Mouse (Mus musculus) B cell, adult 2 months (primary cell): ENCODE measurements around the gene Gabrg3.

Source experiments
- DNase-seq, 2 experiments: peaks; one replicate each; pipeline ENCODE4 v3.0.0; 2022

Gene Gabrg3

DNA sequence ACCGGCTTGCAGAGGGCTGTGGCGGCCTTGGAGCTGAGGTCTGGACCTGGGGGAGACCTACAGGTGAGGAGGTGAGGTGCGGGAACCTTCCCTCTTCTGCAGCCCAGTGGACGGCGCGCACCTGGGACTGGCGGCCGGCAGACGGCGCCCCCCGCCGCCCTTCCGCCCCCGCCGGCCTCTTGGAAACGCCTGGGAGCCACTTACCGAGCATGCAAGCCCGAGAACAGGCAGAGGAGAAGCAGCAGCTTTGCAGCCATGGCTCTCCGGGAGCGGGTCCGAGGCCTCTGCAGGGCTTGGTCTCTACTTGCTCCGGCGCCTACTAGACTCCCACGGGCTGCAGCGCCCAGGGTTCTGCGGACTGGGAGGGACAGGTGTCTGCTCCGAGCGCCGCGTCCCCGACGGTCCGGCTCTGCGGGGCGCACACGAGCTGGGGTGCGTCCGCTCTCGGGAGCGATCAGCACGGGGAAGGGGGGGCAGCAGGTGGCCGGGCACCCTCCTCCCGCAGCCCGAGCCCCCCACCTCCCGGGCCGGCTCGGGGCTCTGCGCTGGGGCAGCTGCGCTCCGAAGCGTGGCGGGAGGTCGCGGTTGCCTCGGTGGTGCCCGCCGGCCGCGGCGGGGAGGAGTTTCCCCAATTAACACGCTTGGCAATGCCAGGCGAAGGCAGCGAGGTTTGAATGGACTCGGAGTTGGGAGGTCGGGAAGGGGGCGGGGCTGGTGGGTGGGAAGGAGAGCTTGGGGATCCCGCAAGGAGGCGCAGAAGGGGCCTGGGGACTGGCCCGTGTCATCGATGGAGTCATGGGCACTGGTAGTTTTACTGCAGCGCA is at the start of gene Gabrg3:
Gabrg3 (minus strand) TSS at position 672 of the 824 bp plus-strand sequence.
- DNase-seq = no peak

DNA sequence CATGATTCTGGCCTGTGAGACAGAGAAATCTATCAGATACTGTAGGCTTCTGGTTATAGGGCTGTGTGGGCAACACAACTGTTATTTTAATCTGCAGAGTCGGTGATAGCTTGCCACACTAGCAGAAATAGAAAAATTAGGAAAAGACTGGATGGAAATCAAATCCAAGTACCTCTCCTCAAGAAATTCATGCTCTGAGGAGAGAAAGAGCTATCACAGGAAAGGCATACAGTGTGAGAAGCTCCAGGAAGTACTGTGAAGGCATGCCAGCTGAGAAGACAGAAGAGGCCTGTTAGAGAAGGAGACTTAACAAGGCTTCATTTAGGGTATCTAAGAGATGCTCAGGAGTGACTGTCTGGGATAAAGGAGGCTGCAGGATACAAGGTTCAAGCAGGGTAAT is 35.7 kb upstream of the Gabrg3 start:
- no peak for DNase-seq

DNA sequence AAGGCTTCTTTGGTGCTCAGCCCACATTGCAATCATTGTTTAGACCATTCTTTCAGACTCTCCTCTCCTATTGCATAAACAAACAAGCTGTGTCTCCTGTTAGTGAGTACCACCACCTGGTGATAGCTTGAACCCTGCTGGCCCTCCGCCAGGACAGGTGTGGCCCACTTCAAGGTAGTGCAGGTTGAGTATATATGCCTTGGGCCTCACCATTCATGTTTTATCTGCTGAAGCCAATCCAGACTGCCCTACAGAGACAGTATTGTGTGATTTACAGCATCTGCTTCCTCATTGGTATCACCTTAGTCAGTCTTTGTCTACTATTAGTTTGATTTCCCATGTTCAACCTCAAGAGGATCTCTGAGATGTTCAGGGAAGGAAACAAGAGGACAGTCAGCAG is 34.1 kb upstream of the Gabrg3 start:
- DNase-seq = no peak

DNA sequence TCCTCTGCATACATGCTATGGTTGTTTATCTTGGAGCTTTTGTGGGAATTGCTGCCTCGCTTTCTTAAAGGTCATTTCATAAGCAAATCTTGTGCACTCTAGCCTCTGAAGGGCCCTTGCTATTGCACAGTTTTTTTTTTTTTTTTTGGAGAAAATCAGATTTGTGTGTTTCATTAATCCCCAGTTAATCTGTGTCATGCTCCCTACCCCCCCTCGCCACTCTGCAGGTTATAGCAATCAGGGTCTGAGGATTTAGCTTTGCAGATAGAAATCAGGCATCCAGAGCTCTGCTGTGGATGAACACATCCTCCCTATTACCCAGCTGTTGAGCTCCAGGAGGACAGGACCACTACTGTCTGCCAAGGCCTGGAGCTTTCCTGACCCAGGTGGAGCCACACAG is 32.4 kb upstream of the Gabrg3 start, which contains the start of gene Gabrb3:
Gabrb3 (plus strand) TSS at position 301 of the 400 bp plus-strand sequence.
- DNase-seq = no peak

DNA sequence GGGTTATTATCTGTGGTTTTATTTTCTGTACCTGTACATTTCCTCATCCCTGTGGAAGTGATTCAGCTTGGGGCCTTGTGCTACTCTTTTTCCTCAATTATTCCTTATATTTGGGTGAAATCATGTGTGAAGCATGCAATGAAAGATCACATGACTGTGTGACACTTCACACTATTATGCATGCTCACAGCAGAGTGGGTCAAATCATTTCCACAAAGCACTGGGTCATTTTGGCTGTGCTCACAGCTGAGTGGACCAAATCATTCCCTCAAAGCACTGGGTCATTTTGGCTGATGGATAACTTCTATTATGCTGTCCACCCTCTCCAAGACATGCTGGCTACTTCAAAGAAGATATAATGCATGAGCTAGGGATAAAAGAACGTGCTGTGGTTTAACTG is 25.9 kb upstream of the Gabrg3 start:
- no peak for DNase-seq

DNA sequence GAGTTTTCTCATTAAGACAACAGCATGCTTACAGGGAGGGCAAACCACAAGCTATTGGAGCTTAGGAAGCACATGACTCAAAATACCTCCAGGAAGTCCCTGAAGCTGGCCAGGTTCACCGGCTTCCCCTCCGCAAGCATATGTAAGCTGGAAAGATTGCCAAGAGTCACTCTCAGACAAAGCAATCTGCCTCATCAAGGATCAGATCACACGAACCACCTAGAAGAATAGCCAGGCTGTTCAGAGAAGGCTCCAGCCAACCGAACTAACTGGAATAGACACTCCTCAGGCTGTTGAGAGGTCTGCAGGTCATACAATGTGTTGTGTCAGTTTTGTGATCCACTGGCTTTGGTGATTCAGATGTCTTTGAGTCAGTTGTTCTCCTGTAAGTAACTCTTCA is 24.2 kb upstream of the Gabrg3 start:
- no peak for DNase-seq

DNA sequence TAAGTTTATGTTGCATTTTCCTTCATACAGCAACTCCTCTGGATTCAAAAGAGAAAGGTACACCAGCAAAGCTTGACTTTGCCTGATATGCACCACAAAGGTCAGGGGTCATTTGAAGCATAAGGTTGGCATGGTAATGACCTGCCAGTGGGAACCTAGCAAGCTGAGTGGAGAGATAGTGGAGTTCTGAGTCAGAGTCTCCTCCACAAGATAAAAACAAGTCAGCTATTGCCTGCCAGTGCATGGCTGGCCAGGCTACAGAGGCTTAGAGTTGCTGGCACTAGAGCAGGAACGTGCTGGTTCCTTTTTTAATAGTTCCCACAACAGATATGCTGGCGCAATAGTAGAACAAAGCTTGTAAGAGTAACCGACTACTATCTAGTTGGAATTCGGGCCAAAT is 6.6 kb upstream of the Gabrg3 start:
- no peak for DNase-seq

DNA sequence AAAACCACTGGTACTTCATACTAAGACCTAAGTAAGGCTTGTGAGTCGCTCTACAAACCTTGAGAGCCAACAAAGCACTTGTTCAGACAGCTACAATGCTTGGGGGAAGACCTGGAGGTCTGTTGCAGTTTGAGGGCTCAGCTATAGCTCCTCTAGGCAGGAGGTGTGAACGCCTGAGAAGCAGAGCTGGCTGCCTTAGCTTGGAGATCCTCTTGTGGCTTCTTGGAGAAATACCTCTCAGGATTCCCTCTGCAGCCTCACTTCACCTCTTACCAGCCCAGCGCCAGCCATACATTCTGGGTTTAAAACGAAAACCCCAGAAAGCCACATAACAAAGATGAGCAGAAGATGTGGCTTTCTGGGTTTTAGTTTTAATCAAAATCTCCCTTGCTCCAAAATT is 3.1 kb upstream of the Gabrg3 start:
- no peak for DNase-seq

DNA sequence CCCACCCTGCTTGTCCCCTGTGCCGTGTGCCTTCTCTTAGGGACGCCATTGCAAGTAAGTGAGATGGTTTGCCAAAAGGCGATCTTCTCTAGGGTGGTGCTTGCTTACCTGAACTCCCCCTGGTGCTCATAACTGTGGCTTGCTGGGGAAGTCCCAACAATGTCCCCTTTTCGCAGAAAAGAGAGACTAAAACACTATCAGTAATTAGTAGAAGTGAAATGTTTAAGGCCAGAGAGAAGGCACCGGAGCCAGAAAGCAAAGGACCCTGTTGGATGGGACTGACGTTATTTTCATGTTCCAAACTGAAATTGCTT is 310 bp upstream of the Gabrg3 start:
- no peak for DNase-seq

DNA sequence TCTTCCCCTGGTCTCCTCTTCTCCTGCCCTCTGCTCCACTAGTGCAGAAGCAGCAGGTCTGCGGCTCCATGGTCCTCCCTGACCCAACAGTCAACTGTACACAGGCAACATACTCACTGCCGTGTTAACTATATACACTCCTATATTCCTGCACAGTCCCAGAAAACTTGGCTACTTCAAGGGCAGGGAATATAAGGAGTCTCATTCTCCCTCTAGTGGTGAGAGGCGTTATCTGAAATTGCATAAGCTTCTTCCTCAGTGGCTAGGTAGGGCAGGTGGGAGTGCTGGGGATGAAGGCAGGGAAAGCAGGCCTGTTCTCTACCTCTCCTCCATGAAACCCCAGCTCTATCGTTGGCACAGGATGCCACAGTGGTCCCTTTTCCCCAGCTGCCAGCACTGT is 2.9 kb downstream of the Gabrg3 start:
- DNase-seq = no peak

DNA sequence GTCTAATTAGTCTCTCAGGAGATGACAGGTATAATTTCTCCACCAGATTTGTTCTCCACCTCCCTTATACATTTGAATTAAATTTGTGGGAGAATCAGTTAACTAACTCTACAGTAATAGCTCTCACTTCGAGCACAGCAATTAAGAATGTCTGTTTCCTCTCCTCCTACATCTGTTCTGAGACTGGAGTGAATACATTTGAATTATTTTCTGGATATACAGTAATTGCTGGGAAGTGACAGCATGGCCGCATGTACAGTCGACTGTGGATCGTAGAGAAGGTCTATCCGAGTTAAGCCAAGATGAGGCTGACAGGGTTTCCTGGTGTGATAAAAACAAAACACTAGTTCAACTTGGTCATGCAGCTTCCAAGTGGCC is 21.0 kb downstream of the Gabrg3 start:
- no peak for DNase-seq

DNA sequence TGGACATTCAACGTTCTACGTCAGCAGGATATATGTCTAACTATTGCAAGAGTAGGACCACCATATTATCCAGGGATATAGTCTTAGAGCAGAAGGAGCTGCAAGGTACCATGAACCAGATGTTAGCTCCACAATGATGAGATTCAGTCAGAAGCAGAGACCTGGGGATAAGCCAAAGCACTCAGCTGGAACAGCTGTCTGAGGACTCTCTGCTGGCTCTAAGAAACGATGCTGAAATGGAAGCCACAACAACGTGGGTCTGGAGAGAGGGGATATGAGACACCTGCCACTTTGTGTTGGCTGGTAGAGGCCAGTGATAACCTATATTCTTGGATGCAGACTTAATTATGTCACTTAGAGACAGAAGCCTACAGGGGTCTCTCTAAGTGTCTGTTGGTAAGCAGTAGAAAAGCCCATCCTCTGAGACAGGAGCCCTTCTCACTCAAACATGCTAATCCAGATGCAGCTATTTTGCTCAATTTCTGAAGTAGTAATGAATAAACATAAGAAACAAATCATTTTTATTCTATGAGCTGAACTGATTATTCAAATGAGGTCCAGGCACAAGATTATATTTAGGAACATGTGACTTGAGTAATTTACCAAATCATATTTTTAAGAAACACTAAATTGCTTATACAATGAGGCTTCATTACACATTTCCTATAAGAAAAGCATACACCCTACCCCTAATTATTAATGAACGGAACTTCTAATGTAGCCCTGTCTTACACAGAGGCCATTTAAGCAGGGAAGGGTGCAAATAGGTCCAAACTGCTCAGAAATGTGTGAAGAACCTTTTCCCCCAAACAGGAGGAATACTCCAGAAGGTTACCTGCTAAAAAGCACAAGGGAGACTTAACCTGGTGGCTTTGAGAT is 21.6 kb downstream of the Gabrg3 start:
- DNase-seq = no peak

DNA sequence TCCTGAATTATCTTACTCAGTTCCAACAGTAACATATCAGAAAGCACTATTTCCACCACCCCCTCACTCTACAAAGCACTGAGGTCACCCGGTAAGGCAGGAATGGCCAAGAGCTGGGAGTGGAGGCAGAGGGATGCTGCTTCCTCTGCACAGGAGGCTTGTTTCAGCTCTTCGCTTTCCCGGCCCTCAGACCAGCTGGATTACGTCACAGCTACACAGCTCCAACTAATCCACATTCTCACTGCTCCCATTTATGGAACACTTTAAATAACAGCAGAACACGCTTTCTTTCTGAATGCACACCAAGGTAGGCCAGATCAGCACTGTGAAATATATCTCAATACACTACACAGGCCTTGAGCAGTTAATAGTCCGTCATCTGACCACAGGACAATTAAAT is 23.2 kb downstream of the Gabrg3 start:
- no peak for DNase-seq

DNA sequence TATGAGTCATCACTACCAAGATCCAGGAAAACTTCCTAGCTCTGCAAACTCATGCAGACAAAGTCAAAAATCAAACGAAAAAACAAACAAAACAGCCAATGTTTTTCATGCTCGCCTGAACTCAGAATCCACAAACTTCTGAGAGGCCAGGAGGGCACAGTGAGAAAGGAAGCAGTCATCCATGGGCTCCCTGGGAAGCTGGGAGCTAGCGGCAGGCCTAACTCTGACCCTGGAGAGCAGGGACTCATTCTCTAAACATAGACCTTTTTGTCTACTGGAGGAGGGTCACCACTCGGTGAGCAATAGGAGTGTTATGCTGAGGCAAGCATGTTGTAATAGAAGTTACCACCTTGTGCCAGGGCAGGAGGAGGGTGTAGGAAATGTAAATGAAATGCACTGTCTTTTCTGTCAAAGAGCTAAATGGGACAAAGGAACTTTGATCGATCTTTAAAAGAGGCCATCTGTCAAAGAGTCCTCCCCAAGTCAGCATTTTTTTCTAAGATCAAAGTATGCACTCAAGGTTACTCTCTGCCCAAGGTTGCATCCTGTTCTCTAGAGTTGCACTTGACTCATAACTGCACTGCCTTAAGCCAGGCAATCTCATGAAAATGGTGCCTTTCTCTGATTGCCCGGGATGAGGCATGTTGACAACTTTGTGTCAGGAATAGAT is 29.0 kb downstream of the Gabrg3 start:
- DNase-seq = no peak

DNA sequence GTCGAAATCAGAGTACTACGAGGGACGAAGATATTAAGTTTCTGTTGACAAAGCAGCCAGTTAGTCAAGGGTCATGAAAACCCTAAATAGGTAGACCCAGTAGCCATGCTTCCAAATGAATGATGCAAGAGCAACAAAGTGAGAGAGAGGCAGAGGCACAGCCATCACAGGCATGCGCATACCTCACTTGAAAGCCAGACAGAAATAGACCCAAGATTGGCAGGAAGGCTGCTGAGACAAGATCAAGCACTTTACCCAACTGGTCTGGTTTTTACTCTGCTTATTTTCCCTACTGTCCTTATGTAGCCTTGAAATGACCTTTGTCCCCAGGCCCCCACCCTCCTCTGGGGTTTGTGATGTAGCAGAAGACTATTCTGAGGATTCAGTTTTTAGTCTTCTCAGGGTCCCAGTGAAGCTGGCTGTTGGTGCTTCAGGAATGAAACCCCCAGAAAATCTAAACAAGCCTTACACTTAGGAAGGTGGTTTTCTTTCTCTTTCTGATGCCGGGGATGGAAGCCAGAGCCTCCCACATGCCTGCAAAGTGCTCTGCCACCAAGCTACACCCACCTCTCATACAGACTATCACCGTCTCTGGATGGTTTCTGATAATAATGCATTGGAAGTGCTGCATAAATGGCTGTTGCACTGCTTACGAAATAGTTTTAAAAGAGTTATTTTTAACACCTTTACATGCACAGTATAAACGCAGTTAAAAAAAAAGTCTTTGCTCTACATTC is 30.3 kb downstream of the Gabrg3 start:
- DNase-seq = no peak

DNA sequence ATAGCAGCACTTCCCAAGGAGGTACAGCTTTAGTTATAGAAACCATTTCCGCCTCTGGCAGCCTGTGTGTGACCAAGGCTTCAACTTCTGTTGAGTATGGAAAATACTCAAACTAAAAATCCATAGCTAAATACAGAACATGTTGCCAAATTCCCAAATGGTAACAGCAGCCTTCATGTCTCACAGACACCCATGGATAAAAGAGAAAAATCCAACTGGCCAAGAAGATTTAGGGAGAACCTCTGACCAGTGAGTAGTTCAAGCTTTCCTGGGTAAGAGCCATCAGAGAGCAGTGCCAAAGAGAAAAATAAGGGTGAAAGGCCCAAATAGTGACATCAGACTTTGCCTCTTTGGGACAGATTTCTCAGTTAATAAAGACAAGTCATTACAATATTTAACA is 38.2 kb downstream of the Gabrg3 start:
- no peak for DNase-seq

DNA sequence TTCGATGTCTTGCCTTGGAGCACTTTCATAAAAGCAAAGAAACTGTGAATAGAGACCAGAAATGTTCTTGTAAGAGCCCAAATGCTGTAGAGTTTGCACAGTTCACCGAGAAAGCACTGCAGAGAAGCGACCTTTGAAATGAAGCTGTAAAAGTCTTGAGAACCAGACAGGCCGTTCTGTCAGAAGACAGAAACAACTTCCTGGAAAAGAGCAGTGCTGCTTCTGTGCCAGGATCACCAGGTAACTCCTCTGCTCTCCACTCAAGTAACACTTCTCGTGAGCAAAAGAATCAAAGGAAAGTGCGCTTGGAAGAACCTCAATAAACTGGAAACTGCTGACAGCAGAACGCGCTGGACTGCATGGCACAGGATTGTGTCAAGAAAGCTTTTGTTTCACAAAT is 45.1 kb downstream of the Gabrg3 start:
- DNase-seq = no peak

DNA sequence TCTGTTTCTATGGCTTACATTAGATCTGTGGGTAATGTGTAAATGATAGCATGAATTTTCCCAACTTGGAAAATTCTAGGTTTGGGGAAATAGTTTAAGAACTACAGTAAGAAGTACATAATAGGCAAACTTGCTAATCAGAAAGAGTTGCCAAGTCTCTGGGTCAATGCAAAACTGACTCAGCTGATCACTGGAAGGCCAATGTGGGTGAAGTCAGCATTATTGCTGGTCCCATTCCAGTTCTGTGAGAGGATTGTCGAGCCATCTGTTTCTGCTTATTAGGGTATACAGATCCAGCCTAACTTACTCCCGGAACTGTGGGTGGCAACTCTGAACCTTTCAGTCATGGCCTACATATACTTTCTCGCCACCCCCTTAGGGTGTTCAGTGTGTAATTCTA is 55.8 kb downstream of the Gabrg3 start:
- DNase-seq = no peak

DNA sequence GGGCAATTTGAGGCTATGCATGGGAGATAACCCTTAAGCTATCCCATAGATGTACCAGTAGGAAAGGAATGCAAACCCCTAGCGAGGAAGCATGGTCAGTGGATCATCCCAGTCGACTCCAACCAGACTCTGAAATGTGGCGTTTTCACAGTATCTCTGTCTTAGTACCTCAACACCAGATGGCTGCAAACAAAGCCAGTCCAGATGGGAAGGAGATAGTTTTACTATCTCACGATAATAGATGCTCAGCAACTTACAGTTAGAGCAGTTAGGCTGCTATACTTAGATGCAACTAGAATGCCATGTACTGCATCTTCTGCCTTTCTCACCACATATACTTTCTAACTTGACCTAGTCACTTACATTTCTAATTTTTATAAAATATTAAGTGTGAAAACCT is 56.7 kb downstream of the Gabrg3 start:
- DNase-seq = no peak

DNA sequence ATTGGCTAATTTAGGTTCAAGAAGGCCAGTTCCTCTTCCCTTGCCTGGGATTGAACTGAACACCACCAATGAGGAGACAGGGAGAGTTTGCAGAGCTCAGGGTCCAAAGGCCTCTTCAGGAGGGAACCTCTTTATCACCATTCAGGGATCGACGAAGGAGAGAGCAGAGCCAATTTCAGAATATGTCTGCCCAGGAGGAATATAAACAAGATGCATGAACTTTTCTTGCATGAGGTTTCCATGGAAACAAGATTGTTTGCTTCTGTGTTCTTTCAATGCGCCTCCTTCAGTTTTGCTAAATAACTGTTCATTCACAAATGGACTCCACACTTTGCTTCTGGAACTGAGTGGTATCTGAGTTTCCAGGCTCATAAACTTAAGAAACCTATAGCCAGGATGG is 62.5 kb downstream of the Gabrg3 start:
- DNase-seq = no peak

DNA sequence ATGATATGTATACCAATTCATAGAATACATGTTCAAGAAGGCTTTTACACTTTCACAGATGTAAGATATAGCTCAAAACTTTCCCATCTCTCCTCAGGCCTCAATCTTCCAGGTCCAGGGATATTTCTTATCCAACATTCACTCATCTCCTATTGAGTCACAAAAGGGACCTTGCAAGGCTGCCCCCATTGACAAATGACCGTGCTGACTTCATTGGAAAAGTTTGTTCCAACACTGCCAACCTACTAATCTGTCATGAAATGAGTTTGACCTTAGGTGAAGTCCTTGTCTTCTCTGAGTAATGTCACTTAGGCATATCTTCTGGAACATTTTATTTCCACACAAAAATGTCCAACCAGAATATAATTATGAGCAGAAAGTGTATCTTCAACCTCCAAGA is 64.9 kb downstream of the Gabrg3 start:
- DNase-seq = no peak

DNA sequence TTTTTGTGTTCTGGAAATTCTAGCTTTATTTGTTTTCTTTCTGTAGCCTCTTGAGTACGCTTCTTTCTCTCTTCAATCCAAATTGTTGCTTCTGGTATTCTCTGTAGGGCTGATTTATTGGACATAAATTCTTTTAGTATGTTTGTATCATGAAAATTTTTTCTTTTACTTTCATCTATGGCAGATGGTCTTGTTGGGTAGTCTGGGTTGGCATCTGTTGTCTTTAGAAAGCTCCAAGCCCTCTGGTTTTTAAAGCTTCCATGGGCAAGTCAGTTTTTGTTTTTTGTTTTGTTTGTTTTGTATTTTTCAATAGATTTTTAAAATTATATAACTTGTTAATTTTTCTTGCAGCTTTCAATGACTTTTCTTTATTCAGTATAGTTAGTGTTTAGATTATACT is 72.0 kb downstream of the Gabrg3 start:
- no peak for DNase-seq

DNA sequence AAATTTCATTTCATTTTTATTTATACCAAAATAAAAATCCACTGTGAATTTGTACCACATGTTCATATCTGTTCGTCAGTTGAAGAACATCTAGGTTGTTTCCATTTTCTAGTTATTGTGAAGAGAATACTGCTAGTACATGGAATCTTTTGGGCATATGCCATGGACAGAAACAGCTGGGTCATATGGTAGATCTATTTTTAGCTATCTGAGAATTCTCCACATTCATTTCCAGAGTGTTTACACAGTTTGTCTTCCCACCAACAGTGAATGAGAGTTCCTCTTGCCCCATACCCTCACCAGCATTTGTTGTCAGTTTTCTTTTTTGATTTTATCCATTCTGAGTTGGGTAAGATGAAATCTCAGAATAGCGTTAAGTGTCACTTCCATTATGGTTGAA is 75.0 kb downstream of the Gabrg3 start:
- no peak for DNase-seq
